Mouse (Mus musculus): ENCODE results near the gene Hoxc5. TPM values are rescaled to one million over a fixed set of nuclear protein-coding genes. Genes with fewer than 3 reads are reported as not detected.

The Hoxc5 gene
- polyA plus RNA-seq, 1 experiment = 0.32 TPM

DNA sequence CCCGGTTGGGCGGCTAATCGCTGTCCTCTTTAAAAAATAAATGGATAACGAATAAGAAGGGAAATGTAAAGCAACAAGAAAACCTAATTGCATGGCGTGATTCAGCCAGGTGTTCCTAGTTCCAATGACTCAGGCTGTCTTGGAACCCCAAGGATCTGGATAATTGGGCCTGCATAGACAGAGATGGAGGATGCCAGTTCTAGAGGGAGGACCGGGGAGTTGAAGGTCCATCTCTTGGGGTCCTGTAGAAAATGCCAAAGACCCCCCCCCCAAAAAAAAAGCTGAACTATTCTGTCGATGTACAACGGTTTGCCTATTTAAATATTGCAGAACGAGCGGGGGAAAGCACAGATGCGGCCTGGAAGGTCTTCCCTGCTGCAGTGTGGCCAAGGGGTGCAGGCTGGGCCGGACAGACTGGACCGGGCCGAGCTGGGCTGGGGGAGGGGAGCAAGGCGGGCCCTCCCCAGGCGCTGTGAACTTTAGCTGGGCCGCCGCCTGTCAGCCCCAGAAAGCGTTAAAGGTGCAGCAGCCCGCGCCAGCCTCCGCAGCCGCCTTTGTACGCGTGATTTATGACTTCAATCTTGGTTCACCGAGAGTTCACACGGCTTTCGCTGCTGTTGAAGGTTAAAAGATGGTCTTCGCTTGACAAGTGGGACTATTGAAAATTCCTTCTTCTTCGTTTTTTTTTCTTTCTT, 94.0 kb downstream of the Hoxc5 start:
- DNase-seq = no peak
- no peak overlapping the region for H3K27ac ChIP-seq (ENCODE audit: control insufficient read depth, insufficient read depth, low read length)
- WGBS = 3% methylated on average over 30 of the region's 30 CpGs
- H3K27me3 ChIP-seq (ENCODE audit: control insufficient read depth, insufficient read depth, low read length) = peaks cover 19% of the 10 kb centered on the region
- H3K36me3 ChIP-seq (ENCODE audit: control insufficient read depth, insufficient read depth, low read length) = no peaks in the 10 kb centered on the region
- TF ChIP-seq POLR2A (IDR thresholded peaks at IDR 0.05; ENCODE audit: control insufficient read depth, extremely low read depth, insufficient read depth, low read length, poor library complexity) (no peak), CTCF (IDR thresholded peaks at IDR 0.05; ENCODE audit: borderline replicate concordance, control insufficient read depth, extremely low read depth, insufficient read depth, low read length, poor library complexity) (no peak)
- H3K4me3 ChIP-seq (ENCODE audit: control insufficient read depth, insufficient read depth, low read length) = no peak overlapping the region
- H3K4me1 ChIP-seq (replicated peaks; ENCODE audit: control insufficient read depth, insufficient read depth, low read length) = no peaks in the 10 kb centered on the region

DNA sequence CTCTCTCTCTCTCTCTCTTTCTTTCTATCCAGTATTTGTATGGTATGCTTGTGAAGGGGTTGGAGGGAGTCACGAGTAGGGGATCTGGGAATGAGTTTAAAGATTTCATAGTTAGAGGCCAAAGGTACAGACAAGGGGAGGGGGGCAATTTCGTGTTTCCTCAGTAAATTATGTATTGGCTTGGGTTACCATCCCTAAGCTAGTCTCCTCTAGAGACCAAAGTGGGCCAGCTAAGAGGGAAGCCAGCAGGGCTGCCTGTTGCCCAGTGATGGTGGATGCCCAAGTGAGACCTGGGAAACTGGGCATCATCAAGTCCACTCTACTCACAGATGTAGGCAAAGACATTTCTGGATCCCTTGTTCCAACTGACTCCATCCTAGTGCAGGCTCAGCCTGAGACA, 94.7 kb downstream of the Hoxc5 start:
- Histone ChIP-seq H3K4me1 (replicated peaks; ENCODE audit: control insufficient read depth, insufficient read depth, low read length) (no peaks in the 10 kb centered on the region), H3K4me3 (ENCODE audit: control insufficient read depth, insufficient read depth, low read length) (no peak overlapping the region), H3K27me3 (ENCODE audit: control insufficient read depth, insufficient read depth, low read length) (peaks cover 19% of the 10 kb centered on the region), H3K27ac (ENCODE audit: control insufficient read depth, insufficient read depth, low read length) (no peak overlapping the region), H3K36me3 (ENCODE audit: control insufficient read depth, insufficient read depth, low read length) (no peaks in the 10 kb centered on the region)
- no peak for DNase-seq
- TF ChIP-seq CTCF (IDR thresholded peaks at IDR 0.05; ENCODE audit: borderline replicate concordance, control insufficient read depth, extremely low read depth, insufficient read depth, low read length, poor library complexity) (no peak), POLR2A (IDR thresholded peaks at IDR 0.05; ENCODE audit: control insufficient read depth, extremely low read depth, insufficient read depth, low read length, poor library complexity) (no peak)
- 14% methylated on average over 2 of the region's 2 CpGs for WGBS

DNA sequence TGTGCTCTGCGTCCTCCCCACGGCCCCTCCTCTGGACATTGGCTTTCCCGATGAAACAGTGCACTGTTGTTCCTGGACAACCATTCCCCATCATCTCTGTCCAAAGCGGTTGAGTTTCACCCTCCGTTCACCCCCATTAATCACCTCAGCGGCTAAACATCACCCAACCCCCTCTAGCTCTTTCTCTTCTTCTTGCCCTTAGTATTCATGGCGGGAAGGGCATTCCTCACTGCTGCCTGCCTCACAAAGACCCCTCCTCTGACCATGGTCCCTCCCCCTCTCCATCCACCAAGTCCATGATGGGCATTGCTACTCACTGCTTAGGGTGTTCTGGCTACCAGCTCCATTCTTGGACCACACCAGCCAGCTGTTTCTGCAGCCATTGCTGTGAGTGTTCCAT, 98.4 kb downstream of the Hoxc5 start:
- TF ChIP-seq POLR2A (IDR thresholded peaks at IDR 0.05; ENCODE audit: control insufficient read depth, extremely low read depth, insufficient read depth, low read length, poor library complexity) = no peak
- TF ChIP-seq CTCF (IDR thresholded peaks at IDR 0.05; ENCODE audit: borderline replicate concordance, control insufficient read depth, extremely low read depth, insufficient read depth, low read length, poor library complexity) = no peak
- Histone ChIP-seq H3K27ac (ENCODE audit: control insufficient read depth, insufficient read depth, low read length) (no peak overlapping the region), H3K4me3 (ENCODE audit: control insufficient read depth, insufficient read depth, low read length) (no peak overlapping the region), H3K4me1 (replicated peaks; ENCODE audit: control insufficient read depth, insufficient read depth, low read length) (no peaks in the 10 kb centered on the region), H3K27me3 (ENCODE audit: control insufficient read depth, insufficient read depth, low read length) (peaks cover 7% of the 10 kb centered on the region), H3K36me3 (ENCODE audit: control insufficient read depth, insufficient read depth, low read length) (no peaks in the 10 kb centered on the region)
- DNase-seq = no peak
- WGBS = 70% methylated on average over 7 of the region's 7 CpGs

Other genes starting within 250 kb of the Hoxc5 start
- 74.7 and 77.5 TPM in 2 replicates for gene Calcoco1, start 245.3 kb upstream of the Hoxc5 start, polyA plus RNA-seq (2012; rRNA removed)
- not detected in 2 replicates for gene Hoxc13, start 46.3 kb upstream of the Hoxc5 start, polyA plus RNA-seq (2012; rRNA removed)
- gene Hoxc12, start 30.7 kb upstream of the Hoxc5 start, polyA plus RNA-seq (2012; rRNA removed) = 0.17 TPM in 1 of 2 replicates, not detected in the other
- gene Hoxc11, start 13.0 kb upstream of the Hoxc5 start, polyA plus RNA-seq (2012; rRNA removed) = 0.60 and 0.66 TPM in 2 replicates
- gene Hoxc10, start 647 bp upstream of the Hoxc5 start, polyA plus RNA-seq (2012; rRNA removed) = 0.10 and 0.15 TPM in 2 replicates
- gene Hoxc9, start 9.0 kb downstream of the Hoxc5 start, polyA plus RNA-seq (2012; rRNA removed) = 0.05 and 0.14 TPM in 2 replicates
- gene Hoxc8, start 23.2 kb downstream of the Hoxc5 start, polyA plus RNA-seq (2012; rRNA removed) = 0.07 and 0.08 TPM in 2 replicates
- 0.23 and 0.43 TPM in 2 replicates for gene Hoxc6, start 30.8 kb downstream of the Hoxc5 start, polyA plus RNA-seq (2012; rRNA removed)
- gene Hoxc4, start 51.5 kb downstream of the Hoxc5 start, polyA plus RNA-seq (2012; rRNA removed) = 0.19 and 0.22 TPM in 2 replicates
- gene Smug1, start 199.6 kb downstream of the Hoxc5 start, polyA plus RNA-seq (2012; rRNA removed) = 24.2 and 25.1 TPM in 2 replicates